Mouse (Mus musculus) testis, postnatal 14 days (tissue): ENCODE measurements at regions not wholly inside any gene's neighbourhood (a gene's known extent, or its start where the extent isn't known, plus 50 kb on each side); places are given as distances from the start of the nearest gene placed in this dataset.

Experiments
- DNase-seq: peaks from one replicate; pipeline ENCODE4 v3.0.0; 2021; ENCODE audit warnings: low spot score

DNA sequence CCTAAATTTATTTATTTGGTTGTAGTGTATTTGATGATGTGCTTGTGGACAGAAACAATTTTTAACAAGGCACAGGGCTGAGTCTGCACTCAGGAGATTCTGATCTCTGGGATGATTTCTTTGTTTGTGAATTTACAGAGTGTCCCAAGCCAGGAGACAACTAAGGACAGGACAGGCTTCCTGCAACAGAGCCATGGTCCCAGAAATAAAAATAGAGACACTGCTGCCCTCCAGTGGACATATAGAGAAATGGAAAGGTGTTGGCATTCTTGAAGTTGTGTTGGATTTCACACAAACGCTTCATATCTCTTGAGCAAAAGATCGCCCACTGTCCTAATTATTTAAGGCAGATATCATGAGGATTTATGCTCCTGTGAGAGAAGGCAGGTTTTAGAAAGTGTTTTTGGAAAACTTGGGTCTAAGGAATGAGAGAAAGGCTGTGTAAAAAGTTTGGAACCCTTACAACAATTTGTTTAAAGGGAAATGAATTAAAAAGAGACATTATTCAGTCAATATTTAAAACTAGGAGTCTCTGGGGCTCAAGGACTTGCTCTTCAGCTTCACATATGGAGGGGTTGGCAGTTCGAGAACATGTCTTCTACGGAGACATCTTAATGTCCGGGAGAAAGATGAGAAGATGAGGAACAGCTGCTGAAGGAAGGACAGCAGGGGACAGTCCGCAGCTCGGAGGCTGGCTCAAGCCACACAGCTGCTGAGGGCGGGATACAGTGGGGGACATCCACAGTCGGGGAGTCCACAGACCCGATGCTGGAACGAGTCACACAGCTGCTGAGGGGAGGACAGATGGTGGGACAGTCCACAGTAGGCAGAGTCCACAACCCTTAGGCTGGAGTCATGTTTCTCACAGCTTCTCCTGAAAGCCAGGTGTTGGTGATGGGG lies 263.5 kb downstream of the Ankrd50 start:
- DNase-seq = no peak

DNA sequence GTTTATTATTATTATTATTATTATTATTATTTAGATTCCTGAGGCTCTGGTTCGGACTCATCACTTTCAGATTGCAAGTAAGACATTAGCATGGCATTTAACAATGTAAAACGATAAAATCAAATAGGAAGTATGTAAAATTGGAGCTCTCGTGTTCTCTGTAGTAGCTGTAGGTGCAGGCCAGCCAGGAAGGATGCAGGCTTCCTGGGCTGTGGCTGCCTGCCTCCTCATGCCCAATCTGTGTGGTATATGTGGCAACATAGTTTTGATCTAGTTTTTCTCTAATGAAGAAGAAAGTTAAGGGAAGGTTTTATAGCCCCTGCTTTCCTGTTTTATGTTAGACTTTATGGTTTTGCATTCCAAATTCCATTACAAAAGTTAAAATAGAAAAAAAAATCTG lies 275.6 kb downstream of the Ankrd50 start:
- DNase-seq = no peak

DNA sequence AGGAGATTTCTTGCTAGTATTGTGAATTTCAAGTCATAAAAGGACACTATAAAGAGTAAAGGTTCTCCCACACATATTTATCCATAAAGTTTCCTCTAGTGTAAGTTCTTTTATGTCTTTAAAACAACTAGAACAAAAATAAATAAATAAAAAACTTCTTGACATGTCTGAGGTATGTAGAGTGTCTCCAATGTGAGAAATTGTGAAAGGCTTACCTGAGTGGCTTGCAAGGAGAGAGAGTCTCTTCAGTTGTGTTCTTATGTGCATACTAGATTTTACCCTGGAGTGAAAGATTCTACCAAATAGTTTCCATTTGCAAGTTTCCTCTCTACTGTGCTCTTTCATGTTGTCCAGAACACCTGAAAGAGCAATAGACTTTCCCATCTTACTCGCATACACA lies 276.8 kb downstream of the Ankrd50 start:
- no peak for DNase-seq

DNA sequence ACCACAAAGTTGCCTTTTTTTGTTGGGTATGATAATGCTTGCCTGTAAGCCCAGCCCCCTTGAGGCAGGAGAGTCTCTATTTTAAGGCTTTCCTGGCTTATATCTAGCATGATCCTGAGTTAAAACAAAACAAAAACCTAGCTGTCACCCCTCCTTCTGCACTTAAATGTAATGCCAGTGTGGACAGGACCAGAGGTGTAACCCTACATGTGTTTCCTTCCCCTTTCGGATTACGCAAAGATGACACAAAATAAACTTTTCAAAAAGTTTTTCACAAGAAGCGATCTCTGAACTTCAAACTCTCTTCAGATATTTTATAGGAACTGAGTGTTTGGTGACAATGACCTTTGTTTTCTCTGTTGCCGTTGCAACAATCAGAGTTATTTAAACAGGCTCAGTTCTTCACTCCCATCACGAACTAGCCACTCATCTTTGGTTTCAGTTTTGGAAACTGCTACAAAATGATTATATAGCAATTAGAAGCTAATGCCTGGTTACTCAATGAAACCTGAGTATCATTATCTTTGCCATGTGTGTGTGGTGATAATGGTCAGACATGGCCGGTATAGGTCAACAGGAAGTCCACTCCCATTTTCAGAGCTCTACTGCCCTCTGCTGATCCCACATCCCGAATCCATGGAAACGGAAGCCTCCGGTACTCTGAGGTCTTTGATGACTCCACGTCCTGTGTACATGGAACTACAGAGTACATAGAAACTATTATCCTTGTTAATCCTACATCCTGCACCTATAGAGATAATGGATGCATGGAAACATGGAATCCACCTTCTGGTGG lies 282.6 kb downstream of the Ankrd50 start:
- peak; percentile 45 for DNase-seq

DNA sequence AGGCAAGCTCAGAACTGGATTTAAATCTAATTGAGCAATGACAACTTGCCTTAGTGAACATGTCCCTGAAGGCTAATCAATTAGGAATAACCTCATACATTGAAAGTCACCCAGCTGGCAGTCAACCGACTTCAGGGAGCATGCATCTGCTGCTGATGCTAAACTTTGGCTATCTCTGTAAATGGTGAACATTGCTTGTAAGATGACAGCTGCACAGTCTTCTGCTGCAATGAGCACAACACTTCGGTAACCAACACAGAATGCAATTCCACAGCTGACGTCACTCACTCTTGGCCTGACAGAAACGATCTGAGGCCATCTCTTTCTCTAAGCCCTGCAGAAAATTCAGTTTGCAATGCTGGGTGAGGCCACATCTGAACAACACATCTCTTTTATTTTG lies 290.6 kb downstream of the Ankrd50 start:
- no peak for DNase-seq

DNA sequence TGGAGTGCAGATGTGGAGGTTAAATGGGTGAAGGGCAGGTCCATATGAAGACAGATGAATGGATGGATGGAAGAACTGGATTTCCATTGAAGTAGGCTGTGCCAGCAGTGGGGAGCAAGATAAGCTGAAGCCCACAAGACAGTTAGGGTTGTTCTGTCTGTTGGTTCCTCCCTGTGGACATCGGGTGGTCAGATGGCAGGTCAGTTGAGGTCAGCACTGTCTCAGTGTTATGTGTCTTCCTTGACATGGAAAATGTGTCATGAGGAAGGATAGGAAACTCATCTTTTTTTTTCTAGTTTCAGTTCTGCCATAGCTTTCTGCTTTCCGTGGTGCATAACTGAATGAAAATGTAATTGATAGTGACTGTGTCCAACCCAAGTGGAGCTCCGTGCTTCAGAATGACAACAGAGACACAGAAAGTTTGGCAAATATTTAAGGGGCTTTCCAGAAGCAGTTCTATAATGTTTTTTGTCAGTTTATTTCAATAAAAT lies 297.2 kb downstream of the Ankrd50 start:
- DNase-seq = no peak

DNA sequence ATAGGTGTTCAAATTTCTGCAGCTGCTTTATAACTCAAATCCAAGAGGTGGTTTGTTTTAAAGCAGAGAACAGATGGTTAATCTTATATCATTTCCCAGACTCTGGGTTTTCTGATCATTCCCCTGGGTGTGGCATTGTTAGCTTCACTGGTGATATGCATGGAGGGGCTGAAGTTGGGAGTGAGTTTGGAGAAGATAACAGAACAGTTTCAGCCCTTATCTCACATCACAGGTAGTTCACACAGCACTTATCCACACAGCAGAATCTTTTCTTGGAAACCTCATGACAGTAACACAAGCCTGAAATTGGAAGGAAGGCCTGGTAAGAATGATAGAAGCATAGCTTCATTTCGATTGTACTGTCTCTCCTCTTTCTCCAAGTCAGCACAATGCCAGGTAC lies 298.1 kb downstream of the Ankrd50 start:
- DNase-seq = no peak

DNA sequence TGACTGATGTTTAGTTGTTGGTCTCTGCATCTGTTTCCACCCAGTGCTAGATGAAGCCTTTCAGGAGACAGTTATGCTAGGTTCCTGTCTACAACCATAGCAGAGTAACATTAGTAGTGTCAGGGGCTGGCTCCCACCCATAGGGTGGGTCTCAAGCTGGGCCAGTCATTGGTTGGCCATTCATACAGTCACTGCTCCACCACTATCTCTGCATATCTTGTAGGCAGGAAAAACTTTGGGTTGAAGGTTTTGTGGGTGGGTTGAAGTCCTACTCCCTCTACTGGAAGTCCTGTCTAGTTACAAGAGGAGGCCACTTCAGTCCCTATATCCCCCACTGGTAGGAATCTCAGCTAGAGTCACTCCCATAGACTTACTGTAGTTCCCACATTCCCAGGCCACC lies 306.3 kb downstream of the Ankrd50 start:
- DNase-seq = no peak

DNA sequence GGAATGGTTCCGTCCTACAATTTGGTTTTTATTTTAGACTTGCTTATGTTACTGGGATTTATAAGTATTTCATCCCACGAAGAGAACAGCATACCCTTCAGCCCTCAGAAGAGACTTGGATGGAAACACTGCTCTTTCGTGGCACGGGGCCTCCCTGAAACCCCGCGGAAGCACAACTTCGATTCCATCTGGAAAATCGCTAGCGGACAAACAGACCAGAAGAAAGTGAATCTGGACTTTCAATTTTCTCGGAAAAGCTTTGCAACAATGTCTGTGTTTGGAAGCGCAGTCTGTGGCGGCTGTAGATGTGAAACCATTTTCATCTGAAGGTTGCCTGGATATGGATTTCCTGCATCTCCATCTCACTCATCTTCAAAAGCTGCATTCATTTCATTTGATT lies 308.7 kb downstream of the Ankrd50 start:
- DNase-seq = no peak

DNA sequence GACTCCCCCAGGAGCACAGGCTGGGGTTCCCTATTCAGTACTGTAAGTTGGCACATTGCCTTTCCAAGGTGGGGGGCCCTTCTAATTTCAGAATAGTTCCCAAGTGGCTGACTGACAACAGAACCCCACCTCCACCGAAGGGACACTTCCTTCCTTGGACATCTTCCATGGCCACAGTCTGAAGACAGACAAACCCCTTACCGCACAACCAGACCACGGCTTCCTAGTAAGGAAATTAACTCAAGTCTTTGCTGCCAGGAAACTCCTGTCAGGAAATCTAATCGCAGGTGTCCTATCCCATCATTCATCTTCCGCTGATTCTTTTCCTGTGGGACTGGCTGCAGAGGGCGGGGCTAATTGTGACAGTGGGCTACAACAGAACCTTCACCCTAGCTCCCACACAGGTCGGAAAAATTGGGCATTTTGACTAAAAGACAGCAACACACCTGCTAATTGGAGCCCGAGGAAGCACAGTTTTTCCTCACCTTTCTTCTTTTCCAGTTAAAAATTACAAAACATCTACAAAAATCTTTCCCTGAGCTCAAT lies 309.8 kb downstream of the Ankrd50 start:
- DNase-seq = no peak

DNA sequence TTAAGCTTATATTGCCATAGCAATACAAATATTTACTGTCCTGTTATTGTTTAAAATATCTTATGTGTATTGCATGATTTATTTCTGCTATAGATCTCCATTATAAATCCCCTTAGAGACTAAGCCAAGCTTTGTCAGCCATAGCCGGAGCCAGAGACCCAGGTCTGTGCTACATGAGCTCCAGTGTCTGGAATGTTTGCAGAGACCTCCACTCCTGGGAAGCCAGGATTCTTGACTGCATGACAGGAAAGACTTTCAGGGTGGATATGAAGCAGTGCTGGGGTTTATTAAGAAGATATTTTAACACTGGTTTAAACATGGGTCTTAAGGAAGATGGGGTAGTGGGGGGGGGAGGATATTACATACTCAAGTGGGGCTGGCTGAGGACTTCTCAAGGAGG lies 332.2 kb downstream of the Ankrd50 start:
- no peak for DNase-seq

DNA sequence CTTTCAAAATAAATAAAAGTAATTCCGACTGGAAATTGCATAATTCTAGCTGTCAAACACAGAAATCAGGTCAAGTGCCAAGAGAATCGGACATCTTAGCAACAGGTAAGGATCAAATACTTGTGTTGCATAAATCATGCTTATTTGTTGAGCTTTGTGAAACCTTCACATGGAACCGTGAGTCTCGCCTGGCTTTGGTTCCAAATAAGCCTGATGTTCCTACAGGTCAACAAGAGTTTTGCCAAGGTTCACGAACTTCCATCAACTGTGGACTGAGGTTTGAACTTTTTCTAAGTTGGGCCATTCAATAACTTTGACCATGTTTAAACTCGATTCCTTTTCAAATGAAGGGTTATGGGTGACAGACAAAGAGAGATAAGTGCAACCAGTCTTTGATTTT lies 332.8 kb downstream of the Ankrd50 start:
- no peak for DNase-seq

DNA sequence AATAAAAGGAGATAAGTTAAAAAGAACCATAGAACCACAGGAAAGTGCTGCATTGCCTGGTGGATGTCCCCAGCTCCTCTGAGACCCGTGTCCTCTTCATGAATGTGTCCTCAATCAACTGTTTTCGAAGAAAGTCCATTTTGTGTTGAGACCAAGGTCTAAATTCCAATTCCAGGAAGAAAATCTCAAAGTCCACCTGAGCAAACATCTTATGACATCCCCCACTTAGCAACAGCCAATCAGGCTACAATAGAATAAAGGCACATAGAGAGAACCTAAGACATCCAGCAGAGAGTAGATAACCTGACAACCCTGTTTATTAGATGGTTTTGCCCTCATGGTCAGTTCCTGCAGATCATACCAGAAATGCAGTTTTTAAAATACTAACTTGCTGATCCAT lies 338.0 kb downstream of the Ankrd50 start:
- no peak for DNase-seq

DNA sequence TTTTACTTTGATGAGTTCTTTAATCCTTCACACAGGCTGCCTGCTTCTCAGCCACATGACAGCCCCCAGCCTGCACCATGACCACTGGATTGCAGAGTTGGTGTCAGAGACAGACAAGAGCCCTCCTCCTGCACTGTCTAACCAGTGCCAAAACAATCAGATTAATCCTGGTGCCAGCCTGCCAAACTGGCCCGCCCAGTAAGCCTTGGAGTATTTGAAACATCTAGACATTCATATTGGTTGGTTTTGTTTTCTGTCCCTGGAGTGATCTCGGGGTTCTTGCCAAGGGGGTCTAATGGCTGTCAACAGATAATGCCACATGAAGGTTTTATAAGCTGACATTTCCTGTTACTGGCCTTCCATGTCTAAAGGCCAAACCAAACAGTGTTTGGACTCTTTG lies 339.2 kb downstream of the Ankrd50 start:
- no peak for DNase-seq

DNA sequence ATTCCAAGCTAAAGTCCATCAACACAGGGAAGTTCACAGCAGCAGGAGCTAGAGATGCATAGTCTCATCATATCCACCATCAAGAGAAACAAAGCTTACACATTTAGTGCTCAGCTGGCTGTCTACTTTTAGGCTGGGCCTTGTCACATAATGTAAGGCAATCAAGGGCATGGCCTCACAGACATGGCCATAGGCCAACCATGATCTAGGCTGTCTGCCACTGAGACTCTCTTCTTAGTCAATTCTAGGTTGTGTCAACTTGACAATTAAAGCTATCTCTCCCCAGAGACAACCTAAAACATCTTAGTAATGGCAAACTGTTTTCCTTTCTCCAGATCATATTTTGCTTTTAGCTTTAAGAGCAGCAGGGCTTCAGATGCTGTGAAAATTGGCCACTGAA lies 340.0 kb downstream of the Ankrd50 start:
- no peak for DNase-seq

DNA sequence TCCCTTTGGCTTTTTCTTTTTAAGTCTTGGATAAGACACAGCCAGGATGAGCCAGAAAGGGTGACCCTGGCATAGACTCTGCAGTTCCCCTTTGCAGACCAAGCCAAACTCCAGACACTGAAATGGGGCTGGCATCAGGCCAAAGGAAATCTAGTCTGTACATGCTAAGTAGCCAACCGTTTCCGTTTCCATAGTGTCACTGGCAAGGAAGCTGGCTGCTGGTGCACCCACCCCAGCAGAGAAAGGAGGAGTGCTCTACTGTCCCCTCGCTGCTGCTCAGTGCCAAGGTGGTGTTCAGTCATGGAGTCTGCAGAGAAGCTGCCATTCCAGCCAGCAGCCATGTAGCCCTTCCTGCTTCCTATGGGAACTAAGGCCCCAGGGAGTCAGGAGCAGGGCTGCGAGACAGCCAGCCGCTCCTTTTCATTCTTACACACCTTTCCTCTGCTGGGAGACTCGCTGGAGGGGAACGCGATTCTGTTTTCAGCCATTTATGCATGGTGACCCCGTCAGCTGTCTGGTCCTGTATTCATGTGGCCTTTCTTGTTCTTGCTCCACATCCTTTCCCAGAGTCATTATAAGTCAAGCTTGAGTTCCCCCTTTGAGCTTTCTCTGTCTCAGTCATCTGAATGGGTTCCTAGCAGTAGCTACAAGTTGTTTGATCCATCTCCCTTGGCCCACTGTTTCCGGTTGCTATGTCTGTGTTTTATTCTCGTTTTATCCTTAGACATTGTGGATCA lies 341.3 kb downstream of the Ankrd50 start:
- DNase-seq = peak; percentile 53

DNA sequence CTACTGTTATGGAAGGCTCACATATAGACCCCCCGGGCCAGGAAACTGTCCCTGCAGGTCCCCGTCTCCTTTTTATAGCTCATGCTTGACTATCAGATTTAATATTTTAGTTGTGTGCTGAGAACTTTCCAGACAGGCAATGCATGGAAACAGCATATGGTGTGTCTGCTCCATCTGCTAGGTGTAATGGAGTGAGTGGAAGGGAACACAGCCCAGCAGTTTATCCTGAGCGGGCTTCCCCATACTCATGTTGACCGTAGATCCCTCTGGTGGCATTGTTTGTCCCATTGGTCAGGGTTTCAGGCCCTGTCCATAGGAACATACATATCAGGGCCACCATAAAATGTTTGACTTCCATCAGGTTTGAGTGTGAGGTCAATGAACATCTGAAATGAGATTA lies 345.3 kb downstream of the Ankrd50 start:
- DNase-seq = no peak

DNA sequence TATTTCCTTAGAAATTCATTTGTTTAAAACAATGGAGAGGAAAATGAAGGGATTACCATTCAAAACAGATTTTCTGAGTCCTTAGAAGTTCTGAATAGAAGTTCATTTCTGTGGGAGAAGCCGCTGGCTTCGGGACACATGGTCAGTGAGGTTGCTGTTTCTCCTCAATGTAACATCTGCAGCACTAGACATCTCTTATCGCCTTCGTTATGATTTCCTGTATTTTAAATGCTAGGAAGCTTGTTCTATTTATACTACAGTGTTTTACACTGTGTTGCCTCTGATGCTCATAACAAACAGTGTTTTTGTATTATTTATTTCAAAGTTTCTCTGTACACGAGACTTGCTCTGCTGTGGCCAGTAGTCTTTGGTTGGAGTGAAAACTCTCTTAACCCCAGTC lies 346.6 kb downstream of the Ankrd50 start:
- no peak for DNase-seq

DNA sequence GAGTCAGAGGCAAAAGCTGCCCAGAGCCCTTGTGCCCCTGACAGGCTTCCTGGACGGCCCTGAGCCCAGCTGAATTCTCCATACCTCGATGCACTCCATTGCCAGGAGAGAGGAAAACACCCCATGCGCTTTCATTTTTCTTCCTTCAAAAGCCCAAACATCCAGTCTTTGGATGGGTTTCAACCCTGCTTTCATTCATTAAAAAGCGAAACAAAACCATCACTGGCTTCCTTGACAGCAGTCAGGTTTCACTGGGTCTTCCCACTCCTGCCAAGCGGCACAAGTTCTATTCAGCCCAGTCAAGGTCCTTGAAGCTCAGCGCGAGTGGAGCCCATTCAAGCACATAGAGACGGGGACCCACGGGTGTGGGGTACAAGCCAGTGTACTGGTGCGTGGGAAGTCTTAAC lies 348.8 kb downstream of the Ankrd50 start:
- no peak for DNase-seq

DNA sequence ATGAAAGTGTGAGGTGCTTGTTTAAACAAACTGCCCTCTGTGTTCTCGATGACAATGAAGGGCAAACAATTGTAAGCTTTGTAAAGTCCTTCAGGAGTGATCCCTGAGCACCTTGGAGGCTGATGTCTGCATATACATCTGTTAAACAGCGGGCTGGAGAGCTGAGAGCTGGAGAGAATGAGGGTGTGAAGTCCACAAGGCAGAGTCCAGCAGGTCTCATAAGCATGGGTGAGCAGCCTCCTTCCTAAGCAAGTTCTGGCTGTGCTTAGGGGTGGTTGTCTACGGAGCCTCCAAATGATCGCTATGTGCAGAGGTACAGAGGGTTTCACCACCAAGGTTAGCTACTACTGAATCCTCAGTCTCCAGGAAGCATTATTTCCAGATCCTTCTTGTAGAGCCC lies 350.2 kb downstream of the Ankrd50 start:
- DNase-seq = no peak

DNA sequence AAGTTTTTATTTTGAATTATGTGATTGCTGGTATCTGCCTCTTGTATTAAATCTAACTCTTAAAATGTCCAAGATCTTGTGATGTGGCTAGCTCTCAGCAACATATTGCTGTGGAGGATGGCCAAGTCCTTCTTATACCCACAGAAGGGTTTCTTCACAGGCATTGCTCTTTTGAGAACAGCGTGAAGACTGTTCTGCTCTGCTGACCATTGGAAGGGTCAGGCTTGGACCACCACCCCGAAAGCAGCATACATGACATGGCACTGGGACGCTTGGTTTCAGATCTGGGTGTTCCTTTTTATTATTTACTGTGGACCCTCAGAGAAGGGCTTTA lies 352.8 kb downstream of the Ankrd50 start:
- no peak for DNase-seq

DNA sequence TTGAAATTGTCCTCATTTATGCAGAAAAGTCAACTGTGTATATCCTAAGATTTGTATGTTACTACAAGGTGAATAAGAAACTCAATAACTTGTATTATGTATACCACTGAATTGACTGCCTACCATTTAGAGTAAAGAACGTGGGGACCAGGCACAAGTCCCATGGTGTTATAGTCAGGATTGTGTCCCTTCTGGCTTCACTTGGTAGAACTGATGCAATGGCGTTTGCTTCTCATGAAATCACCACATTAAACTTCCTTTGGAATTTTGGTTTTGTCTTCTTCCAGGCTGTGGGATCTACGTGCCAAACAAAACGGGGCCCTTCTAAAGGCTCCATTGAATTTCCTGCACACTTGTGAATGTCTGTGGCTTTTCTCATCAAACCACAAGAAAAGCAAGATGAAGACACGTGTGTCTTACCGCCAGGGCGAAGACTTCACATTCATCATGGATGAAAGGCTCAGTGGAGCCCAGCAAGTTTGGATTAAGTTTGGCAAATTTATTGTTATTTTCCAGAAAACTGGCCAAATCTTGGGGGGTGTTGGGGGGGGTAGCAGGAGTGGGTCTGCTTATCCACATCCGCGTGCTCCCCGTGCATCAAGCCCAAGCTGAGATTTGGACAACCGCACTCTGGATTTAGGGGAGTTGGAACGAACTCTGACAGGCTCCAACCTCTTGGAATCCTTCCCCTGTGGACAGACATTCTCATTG lies 353.3 kb downstream of the Ankrd50 start:
- DNase-seq = no peak
